Mouse (Mus musculus): Measurements from ENCODE around the gene Mreg. TPM values are rescaled to one million over a fixed set of nuclear protein-coding genes. Genes with fewer than 3 reads are reported as not detected.
"Not testable (repeated sequence)": the region's sequence is repeated elsewhere in the genome, so short reads cannot be mapped to it uniquely, and the experiment has no call there.

Mreg gene
- polyA plus RNA-seq, 1 experiment from 2014 or later, result 6.2 TPM

- H3K9me3 ChIP-seq (replicated peaks; ENCODE audit: low read length), result no peaks in the 10 kb centered on the region
- no peaks in the 10 kb centered on the region for H3K4me1 ChIP-seq (replicated peaks; ENCODE audit: insufficient read depth, low read length)
- 35% methylated on average over 4 of the region's 4 CpGs for WGBS
- H3K9ac ChIP-seq (ENCODE audit: low read depth, low read length), result no peak overlapping the region
- no peak overlapping the region for H3K27ac ChIP-seq
- no peaks in the 10 kb centered on the region for H3K36me3 ChIP-seq (ENCODE audit: insufficient read depth, low read length)
- no peak overlapping the region for H3K4me3 ChIP-seq (replicated peaks; ENCODE audit: low read depth, low read length)
- DNase-seq (ENCODE audit: low spot score) (no peak), ATAC-seq (replicated peaks; ENCODE audit: low FRiP score, low read depth) (peak; percentile 24; the same call in 1 of the 2 replicates)
- H3K4me2 ChIP-seq (ENCODE audit: low read length), result no peak overlapping the region
- no peaks in the 10 kb centered on the region for H3K27me3 ChIP-seq (ENCODE audit: insufficient read depth, low read length)
- TF ChIP-seq CTCF (IDR thresholded peaks at IDR 0.05; ENCODE audit: low read depth), result 0 out of 2 replicates have a peak, but pooled peaks have one; percentile 14
These were observed 14.9 kb upstream of the Mreg start for GRCm38 (mm10) chr1:72226887-72227481.

GRCm38 (mm10) chr1:72226172-72226886 is 14.2 kb upstream of the Mreg start:
- Histone ChIP-seq H3K4me3 (replicated peaks; ENCODE audit: low read depth, low read length) (peak overlapping the region; percentile 42), H3K9ac (ENCODE audit: low read depth, low read length) (no peak overlapping the region; the same call in 1 of the 2 replicates), H3K36me3 (ENCODE audit: insufficient read depth, low read length) (no peaks in the 10 kb centered on the region), H3K9me3 (replicated peaks; ENCODE audit: low read length) (no peaks in the 10 kb centered on the region), H3K27ac (no peak overlapping the region), H3K4me2 (ENCODE audit: low read length) (peak overlapping the region; percentile 73), H3K27me3 (ENCODE audit: insufficient read depth, low read length) (no peaks in the 10 kb centered on the region), H3K4me1 (replicated peaks; ENCODE audit: insufficient read depth, low read length) (no peaks in the 10 kb centered on the region)
- DNase-seq (ENCODE audit: low spot score), result peak; percentile 90
- WGBS, result 2% methylated on average over 9 of the region's 18 CpGs
- TF ChIP-seq CTCF (IDR thresholded peaks at IDR 0.05; ENCODE audit: low read depth), result no peak
- peak; percentile 85 for ATAC-seq (replicated peaks; ENCODE audit: low FRiP score, low read depth)

GRCm38 (mm10) chr1:72225720-72226171 is 13.6 kb upstream of the Mreg start:
- not testable (repeated sequence) for H3K36me3 ChIP-seq (ENCODE audit: insufficient read depth, low read length); H3K9me3 ChIP-seq (replicated peaks; ENCODE audit: low read length); H3K27me3 ChIP-seq (ENCODE audit: insufficient read depth, low read length); H3K27ac ChIP-seq; H3K4me1 ChIP-seq (replicated peaks; ENCODE audit: insufficient read depth, low read length)
- Histone ChIP-seq H3K4me3 (replicated peaks; ENCODE audit: low read depth, low read length) (peak overlapping the region; percentile 42), H3K9ac (ENCODE audit: low read depth, low read length) (peak overlapping the region; percentile 50), H3K4me2 (ENCODE audit: low read length) (peak overlapping the region; percentile 73)
- peak; percentile 20; the same call in 1 of the 2 replicates for TF ChIP-seq CTCF (IDR thresholded peaks at IDR 0.05; ENCODE audit: low read depth)
- DNase-seq (ENCODE audit: low spot score) (peak; percentile 75), ATAC-seq (replicated peaks; ENCODE audit: low FRiP score, low read depth) (peak; percentile 87)
- under 1% methylated on average over 25 of the region's 31 CpGs for WGBS

GRCm38 (mm10) chr1:72225054-72225718 is 13.1 kb upstream of the Mreg start:
- Histone ChIP-seq H3K36me3 (ENCODE audit: insufficient read depth, low read length) (no peaks in the 10 kb centered on the region), H3K27ac (no peak overlapping the region), H3K9ac (ENCODE audit: low read depth, low read length) (peak overlapping the region; percentile 50; the same call in 1 of the 2 replicates), H3K27me3 (ENCODE audit: insufficient read depth, low read length) (no peaks in the 10 kb centered on the region), H3K4me1 (replicated peaks; ENCODE audit: insufficient read depth, low read length) (no peaks in the 10 kb centered on the region), H3K9me3 (replicated peaks; ENCODE audit: low read length) (no peaks in the 10 kb centered on the region), H3K4me2 (ENCODE audit: low read length) (peak overlapping the region; percentile 73), H3K4me3 (replicated peaks; ENCODE audit: low read depth, low read length) (peak overlapping the region; percentile 42)
- WGBS, result 10% methylated on average over 13 of the region's 13 CpGs
- ATAC-seq (replicated peaks; ENCODE audit: low FRiP score, low read depth) (no peak), DNase-seq (ENCODE audit: low spot score) (no peak)
- no peak for TF ChIP-seq CTCF (IDR thresholded peaks at IDR 0.05; ENCODE audit: low read depth)

GRCm38 (mm10) chr1:72220008-72220407 is 7.9 kb upstream of the Mreg start:
- ATAC-seq (replicated peaks; ENCODE audit: low FRiP score, low read depth) (no peak), DNase-seq (ENCODE audit: low spot score) (peak; percentile 60)
- H3K4me1 ChIP-seq (replicated peaks; ENCODE audit: insufficient read depth, low read length), result no peaks in the 10 kb centered on the region
- H3K27ac ChIP-seq, result no peak overlapping the region
- TF ChIP-seq CTCF (IDR thresholded peaks at IDR 0.05; ENCODE audit: low read depth), result peak; percentile 64
- 32% methylated on average over 4 of the region's 4 CpGs for WGBS
- no peaks in the 10 kb centered on the region for H3K36me3 ChIP-seq (ENCODE audit: insufficient read depth, low read length)
- H3K9me3 ChIP-seq (replicated peaks; ENCODE audit: low read length), result no peaks in the 10 kb centered on the region
- H3K9ac ChIP-seq (ENCODE audit: low read depth, low read length), result no peak overlapping the region
- H3K4me2 ChIP-seq (ENCODE audit: low read length), result no peak overlapping the region
- H3K27me3 ChIP-seq (ENCODE audit: insufficient read depth, low read length), result no peaks in the 10 kb centered on the region
- no peak overlapping the region for H3K4me3 ChIP-seq (replicated peaks; ENCODE audit: low read depth, low read length)

- Histone ChIP-seq H3K9me3 (replicated peaks; ENCODE audit: low read length) (no peaks in the 10 kb centered on the region), H3K36me3 (ENCODE audit: insufficient read depth, low read length) (no peaks in the 10 kb centered on the region), H3K4me2 (ENCODE audit: low read length) (no peak overlapping the region), H3K27me3 (ENCODE audit: insufficient read depth, low read length) (no peaks in the 10 kb centered on the region), H3K9ac (ENCODE audit: low read depth, low read length) (no peak overlapping the region), H3K4me1 (replicated peaks; ENCODE audit: insufficient read depth, low read length) (no peaks in the 10 kb centered on the region), H3K27ac (no peak overlapping the region), H3K4me3 (replicated peaks; ENCODE audit: low read depth, low read length) (no peak overlapping the region)
- TF ChIP-seq CTCF (IDR thresholded peaks at IDR 0.05; ENCODE audit: low read depth), result no peak
- ATAC-seq (replicated peaks; ENCODE audit: low FRiP score, low read depth), result no peak
- DNase-seq (ENCODE audit: low spot score), result no peak
- 16% methylated on average over 2 of the region's 2 CpGs for WGBS
These were observed 7.0 kb upstream of the Mreg start for GRCm38 (mm10) chr1:72219116-72219515.
